Mouse (Mus musculus): ENCODE results near the gene Gm9913. TPM values are rescaled to one million over a fixed set of nuclear protein-coding genes. Genes with fewer than 3 reads are reported as not detected.

Gene Gm9913
- 0.12 and 0.17 TPM in 2 replicates for polyA plus RNA-seq (2015; fragmentation: Nextera tagmentation; extraction: Ambion mirVana)

DNA sequence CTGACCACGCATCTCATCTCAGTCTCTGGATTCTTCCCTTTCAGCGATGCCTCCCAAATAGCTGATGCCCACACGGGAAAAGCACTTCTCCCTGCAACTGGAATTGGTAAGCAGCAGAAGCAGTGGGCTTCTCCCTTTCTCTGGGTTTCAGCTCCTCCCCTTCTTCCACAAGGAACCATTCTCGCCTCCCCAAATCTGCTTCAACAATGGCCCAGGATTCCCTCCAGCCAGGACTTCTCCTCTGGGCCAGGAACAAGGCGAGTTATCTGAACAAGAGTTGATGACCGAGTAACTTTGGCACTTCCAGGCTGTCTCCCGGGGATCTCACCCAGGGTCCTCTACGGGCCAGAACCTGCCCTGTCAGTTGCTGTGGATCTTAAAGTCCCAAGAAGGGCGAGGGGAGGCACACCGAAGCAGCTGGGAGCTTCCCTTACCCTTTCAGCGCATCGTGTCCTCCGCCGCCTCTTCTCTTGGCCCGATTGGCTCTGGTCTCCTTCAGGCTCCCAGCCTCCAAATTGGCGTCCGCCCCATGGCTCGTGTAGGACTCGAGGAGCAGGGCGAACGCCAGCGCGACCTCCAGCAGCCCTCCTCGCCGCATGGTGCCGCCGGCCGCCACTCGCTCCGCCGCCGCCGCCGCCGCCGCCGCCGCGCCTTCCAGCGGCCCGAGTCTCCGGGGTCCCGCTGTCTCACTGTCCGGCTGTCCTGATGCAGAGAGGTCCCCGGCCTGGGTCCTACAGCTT, at the start of gene Gm9913:
Gene Gm9913, plus strand, starts transcription at position 84 of the 740 bp plus-strand sequence.
- H3K27ac ChIP-seq = peak within 1 kb of the TSS; percentile 68
- peak within 1 kb of the TSS; percentile 98 for H3K4me2 ChIP-seq
- H3K27me3 ChIP-seq = peaks cover 18% of the 10 kb centered on the region
- peaks cover 16% of the 10 kb centered on the region for H3K4me1 ChIP-seq (replicated peaks)
- peak within 1 kb of the TSS; percentile 85 for H3K9ac ChIP-seq
- ATAC-seq (ENCODE audit: low FRiP score) = peak; percentile 66
- H3K9me3 ChIP-seq = no peaks in the 10 kb centered on the region
- under 1% methylated on average over 45 of the region's 45 CpGs for WGBS
- H3K4me3 ChIP-seq = peak within 1 kb of the TSS; percentile 73
- H3K36me3 ChIP-seq = no peaks in the 10 kb centered on the region

DNA sequence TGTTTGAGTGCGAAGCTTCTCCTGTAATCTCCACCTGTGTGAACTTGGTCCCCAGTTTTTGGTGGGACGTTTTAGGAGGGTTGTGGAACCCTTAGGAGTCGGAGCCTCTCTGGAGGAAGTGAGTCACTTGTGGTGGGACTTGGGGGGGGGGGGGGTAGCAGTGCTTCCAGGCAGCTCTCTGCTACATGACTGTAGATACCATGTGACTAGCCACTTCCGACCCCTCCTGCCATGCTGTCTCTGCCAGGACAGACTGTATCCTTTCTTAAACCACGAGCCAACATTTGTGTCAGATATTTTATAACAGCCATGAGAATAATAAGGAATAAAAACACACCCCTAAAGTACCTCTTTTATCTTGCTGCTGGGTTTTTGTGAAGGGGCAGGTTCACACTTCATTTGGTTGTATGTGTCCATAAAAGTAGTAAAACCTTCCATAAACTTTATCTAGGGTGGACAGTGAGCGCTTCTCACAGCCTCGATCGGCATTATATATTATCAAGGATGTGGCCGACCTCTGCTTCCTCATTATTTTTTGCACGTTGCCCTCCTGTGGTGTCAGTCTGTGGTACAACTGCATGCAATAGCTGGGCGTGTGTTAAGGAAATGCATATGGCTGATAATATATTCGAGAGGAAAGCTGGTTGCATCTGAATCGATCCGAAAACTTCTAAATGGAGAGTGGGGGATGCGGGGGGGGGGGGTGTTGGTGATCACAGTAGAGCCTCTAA, 48.7 kb upstream of the Gm9913 start:
- Histone ChIP-seq H3K4me1 (replicated peaks) (0 out of 2 replicates have a peak, but pooled peaks cover 6% of the 10 kb centered on the region), H3K9me3 (no peaks in the 10 kb centered on the region), H3K27me3 (no peaks in the 10 kb centered on the region), H3K4me3 (no peak overlapping the region), H3K27ac (no peak overlapping the region), H3K9ac (no peak overlapping the region), H3K36me3 (no peaks in the 10 kb centered on the region), H3K4me2 (no peak overlapping the region)
- WGBS = 82% methylated on average over 15 of the region's 15 CpGs
- no peak for ATAC-seq (ENCODE audit: low FRiP score)

DNA sequence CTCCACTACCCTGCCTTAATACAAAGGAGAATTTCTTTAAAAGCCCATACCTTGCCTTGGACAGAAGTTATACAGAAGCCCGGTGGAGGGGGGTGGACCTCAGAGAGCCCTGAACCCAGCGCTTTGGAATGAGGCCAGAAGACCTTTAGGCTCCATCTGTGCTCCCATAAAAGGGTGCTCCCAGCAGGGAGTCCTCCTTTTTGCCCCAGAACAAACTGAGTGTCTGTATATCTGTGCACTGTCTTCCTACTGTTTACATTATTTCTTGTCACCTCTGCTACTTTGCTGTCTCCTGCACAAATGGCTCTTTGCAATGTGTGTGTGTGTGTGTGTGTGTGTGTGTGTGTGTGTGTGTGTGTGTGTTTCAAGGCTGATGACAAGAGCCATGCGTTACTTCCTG, 45.8 kb upstream of the Gm9913 start:
- no peak overlapping the region for H3K27ac ChIP-seq
- H3K9me3 ChIP-seq = no peaks in the 10 kb centered on the region
- no peaks in the 10 kb centered on the region for H3K27me3 ChIP-seq
- 77% methylated on average over 3 of the region's 3 CpGs for WGBS
- H3K9ac ChIP-seq = no peak overlapping the region
- no peaks in the 10 kb centered on the region for H3K4me1 ChIP-seq (replicated peaks)
- H3K36me3 ChIP-seq = no peaks in the 10 kb centered on the region
- no peak overlapping the region for H3K4me2 ChIP-seq
- no peak for ATAC-seq (ENCODE audit: low FRiP score)
- no peak overlapping the region for H3K4me3 ChIP-seq

DNA sequence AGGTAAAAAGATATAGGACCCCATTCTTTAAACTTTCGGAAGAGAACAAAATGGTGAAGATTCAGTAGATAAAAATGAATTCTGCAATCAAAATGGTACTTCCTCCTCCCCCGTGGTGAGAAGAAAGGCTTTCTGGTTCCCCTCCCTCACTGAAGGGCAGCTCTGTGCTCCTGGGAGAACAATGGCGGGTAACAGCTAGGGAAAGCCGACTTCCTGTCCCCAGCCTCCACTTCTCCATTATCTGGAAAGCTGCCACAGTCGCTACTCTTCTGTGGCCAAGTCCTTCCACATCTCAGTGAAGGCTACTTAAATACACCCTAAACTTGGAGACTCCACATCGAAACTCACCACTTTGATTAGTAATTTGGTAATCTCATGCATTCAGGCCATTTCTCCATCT, 40.9 kb upstream of the Gm9913 start:
- H3K4me1 ChIP-seq (replicated peaks) = no peaks in the 10 kb centered on the region
- H3K9ac ChIP-seq = no peak overlapping the region
- H3K4me3 ChIP-seq = no peak overlapping the region
- no peak overlapping the region for H3K27ac ChIP-seq
- ATAC-seq (ENCODE audit: low FRiP score) = no peak
- WGBS = 88% methylated on average over 6 of the region's 6 CpGs
- no peaks in the 10 kb centered on the region for H3K27me3 ChIP-seq
- peaks cover 5% of the 10 kb centered on the region for H3K36me3 ChIP-seq
- no peaks in the 10 kb centered on the region for H3K9me3 ChIP-seq
- no peak overlapping the region for H3K4me2 ChIP-seq

DNA sequence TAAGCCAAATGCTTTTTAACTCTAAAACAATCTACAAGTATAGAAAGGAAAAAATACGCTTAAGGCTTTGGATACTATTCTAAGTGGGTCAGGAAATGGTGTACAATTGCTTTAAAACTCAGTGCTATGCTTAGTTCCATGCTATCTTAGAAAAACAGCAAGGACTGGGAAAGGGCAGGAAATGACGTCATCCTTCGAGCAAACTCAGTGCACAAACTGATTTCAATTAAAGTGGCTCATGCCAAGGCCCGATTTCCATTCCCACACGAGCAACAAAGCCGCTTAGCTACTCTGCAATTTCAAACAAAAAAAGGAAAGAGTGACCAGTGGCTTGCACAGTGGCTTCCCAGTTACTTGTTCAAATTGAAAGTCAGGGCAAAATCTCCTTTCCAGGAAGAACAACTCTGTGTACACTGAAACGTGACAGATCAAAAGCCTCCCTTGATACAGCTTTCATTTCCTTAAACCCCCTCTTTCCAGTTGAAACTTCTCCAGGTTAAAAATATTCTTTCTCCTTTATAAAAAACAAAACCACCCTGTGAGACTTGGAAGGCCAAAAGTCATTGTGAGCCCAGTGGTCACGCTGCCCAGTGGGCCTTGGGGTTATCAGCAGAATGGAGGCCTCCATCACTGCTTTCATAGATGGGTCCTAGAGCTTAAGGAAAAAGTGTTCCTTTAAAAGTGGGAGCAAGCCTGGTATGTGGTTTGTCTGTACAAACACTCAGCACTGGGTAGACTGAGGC, 34.2 kb upstream of the Gm9913 start:
- no peak for ATAC-seq (ENCODE audit: low FRiP score)
- Histone ChIP-seq H3K27ac (no peak overlapping the region; the same call in 1 of the 2 replicates), H3K9me3 (no peaks in the 10 kb centered on the region), H3K4me3 (no peak overlapping the region), H3K4me1 (replicated peaks) (no peaks in the 10 kb centered on the region; the same call in 1 of the 2 replicates), H3K27me3 (no peaks in the 10 kb centered on the region), H3K36me3 (peaks cover 5% of the 10 kb centered on the region), H3K4me2 (no peak overlapping the region), H3K9ac (no peak overlapping the region)
- 85% methylated on average over 8 of the region's 8 CpGs for WGBS

DNA sequence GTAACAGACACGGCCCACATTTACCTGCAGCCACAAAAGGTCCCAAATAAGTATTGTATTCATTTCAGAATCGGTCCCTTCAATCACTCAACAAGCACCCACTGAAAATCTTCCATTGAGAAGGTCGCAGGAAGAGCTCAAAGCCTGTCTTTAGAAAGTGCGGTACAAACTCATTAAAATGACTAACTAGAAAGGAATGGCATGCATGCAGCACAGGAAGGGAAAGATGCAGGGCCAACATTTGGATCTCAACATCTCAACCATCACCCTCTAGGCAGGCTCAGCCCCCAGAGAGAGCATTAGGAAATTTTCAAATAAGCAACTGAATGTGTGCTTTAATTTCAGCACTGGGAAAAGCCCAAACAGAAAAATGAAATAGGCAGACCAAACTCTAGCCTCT, 33.2 kb upstream of the Gm9913 start:
- Histone ChIP-seq H3K27me3 (no peaks in the 10 kb centered on the region), H3K4me3 (no peak overlapping the region), H3K27ac (no peak overlapping the region), H3K9me3 (no peaks in the 10 kb centered on the region), H3K9ac (no peak overlapping the region), H3K4me1 (replicated peaks) (no peaks in the 10 kb centered on the region; the same call in 1 of the 2 replicates), H3K36me3 (no peaks in the 10 kb centered on the region; the same call in 1 of the 2 replicates), H3K4me2 (no peak overlapping the region)
- 91% methylated on average over 4 of the region's 4 CpGs for WGBS
- ATAC-seq (ENCODE audit: low FRiP score) = no peak

DNA sequence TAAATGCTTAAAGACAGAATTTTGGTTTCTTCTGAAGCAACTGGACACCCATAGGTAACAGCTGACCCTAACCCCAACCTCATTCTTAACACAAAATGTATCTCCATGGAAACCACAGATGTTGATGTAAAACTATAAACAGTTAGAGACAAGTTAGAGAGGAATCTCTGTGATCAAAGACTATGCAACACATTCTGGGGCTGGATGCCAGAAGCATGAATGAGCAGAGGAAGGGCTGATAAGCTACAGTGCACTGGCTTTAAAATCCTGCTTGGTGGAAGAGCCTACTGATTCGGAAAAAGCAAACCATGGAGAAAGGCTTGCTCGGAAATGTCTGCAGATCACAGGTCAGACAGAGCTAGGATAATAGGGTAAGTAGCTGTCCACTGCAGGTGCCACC, 31.7 kb upstream of the Gm9913 start:
- Histone ChIP-seq H3K4me2 (no peak overlapping the region), H3K27ac (no peak overlapping the region), H3K36me3 (no peaks in the 10 kb centered on the region), H3K9me3 (no peaks in the 10 kb centered on the region), H3K9ac (no peak overlapping the region), H3K27me3 (no peaks in the 10 kb centered on the region), H3K4me1 (replicated peaks) (no peaks in the 10 kb centered on the region; the same call in 1 of the 2 replicates), H3K4me3 (no peak overlapping the region)
- no peak for ATAC-seq (ENCODE audit: low FRiP score)
- WGBS = 76% methylated on average over 2 of the region's 2 CpGs

DNA sequence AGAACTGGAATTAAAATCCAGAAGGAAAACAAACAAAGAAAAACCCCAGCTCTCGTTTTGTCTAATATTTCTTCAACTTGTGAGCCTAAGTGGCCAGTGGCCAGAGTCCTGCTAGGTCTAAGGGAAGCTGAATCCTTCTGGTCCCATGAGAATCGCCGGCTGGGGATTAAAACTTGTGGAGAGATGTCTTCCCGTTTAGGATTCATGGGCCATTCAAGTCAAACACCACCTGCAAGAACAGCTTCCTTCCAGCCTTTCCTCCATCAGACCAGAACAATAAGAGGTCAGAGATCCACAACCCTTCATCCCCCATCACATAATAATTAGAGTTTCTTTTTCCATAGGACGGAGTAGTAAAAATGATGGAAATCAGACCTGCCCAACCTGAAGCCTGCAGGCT, 30.2 kb upstream of the Gm9913 start:
- H3K9me3 ChIP-seq = no peaks in the 10 kb centered on the region
- no peaks in the 10 kb centered on the region for H3K36me3 ChIP-seq
- no peak overlapping the region for H3K9ac ChIP-seq
- no peak for ATAC-seq (ENCODE audit: low FRiP score)
- no peak overlapping the region for H3K4me2 ChIP-seq
- WGBS = 81% methylated on average over 5 of the region's 5 CpGs
- no peak overlapping the region for H3K4me3 ChIP-seq
- H3K27me3 ChIP-seq = no peaks in the 10 kb centered on the region
- no peaks in the 10 kb centered on the region; the same call in 1 of the 2 replicates for H3K4me1 ChIP-seq (replicated peaks)
- H3K27ac ChIP-seq = no peak overlapping the region

DNA sequence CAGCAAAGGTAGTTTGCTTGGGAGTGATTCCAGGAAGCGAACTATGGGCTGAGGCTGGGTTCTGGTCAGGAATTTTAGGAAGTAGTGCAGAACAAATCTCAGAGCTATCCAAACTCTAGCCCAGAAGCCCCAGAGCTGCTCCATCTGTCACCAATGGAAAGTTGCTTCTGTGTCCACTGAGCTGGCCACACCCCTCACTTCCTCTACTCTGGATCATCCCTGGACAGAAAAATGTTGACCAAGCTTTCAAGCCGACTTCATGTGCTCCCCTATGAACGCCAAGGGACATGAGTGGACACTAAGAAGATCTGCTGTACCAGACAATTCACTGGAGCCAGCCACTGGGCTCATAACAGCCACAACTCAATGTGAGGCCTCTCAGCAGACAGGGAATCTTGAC, 28.7 kb upstream of the Gm9913 start:
- Histone ChIP-seq H3K4me3 (no peak overlapping the region), H3K4me2 (no peak overlapping the region), H3K4me1 (replicated peaks) (no peaks in the 10 kb centered on the region), H3K9ac (no peak overlapping the region), H3K36me3 (no peaks in the 10 kb centered on the region), H3K9me3 (no peaks in the 10 kb centered on the region), H3K27me3 (no peaks in the 10 kb centered on the region), H3K27ac (no peak overlapping the region)
- 90% methylated on average over 3 of the region's 3 CpGs for WGBS
- no peak for ATAC-seq (ENCODE audit: low FRiP score)

DNA sequence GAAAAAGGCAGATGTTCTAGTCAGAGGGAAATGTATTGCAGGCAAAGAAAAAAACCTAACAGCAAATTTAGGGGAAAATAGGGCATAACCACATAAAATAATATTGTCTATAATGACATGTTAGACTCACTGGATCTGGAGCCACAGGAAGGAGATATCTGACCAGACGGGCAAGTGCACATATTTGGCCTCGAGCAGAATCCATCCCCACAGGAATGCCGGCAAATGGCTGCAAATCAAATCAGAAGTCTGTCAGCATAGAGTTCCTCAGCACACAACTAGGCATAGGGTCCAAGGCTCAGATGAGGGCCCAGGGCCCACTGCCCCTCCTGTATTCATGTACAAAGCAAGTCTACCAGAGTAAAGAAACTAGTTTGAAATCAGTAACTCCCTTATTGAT, 27.5 kb upstream of the Gm9913 start:
- H3K27me3 ChIP-seq = no peaks in the 10 kb centered on the region
- H3K9ac ChIP-seq = no peak overlapping the region
- H3K9me3 ChIP-seq = no peaks in the 10 kb centered on the region
- no peaks in the 10 kb centered on the region for H3K4me1 ChIP-seq (replicated peaks)
- 76% methylated on average over 3 of the region's 3 CpGs for WGBS
- no peak overlapping the region for H3K4me3 ChIP-seq
- H3K4me2 ChIP-seq = no peak overlapping the region
- no peak for ATAC-seq (ENCODE audit: low FRiP score)
- H3K36me3 ChIP-seq = no peaks in the 10 kb centered on the region
- H3K27ac ChIP-seq = no peak overlapping the region

DNA sequence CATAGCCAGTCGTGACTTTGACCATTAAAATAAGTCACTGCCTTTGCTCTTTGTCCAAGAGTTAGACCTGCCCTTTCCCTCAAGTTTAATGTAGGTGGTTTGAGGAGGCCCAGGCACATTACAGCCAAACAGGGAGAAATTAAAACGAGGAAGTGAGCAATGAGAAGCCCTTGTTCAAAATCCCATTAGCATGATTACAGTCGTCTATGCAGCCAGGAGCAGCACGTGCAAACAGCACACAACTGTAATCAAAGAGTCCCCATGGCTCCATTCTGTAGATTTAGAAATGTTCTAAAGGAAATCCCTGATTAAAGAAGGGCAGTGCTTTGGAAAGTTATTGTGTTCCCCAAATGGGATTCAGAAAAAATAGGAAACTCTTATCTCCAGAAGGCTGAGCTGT, 26.2 kb upstream of the Gm9913 start:
- Histone ChIP-seq H3K4me2 (no peak overlapping the region), H3K4me3 (no peak overlapping the region), H3K9ac (no peak overlapping the region), H3K36me3 (no peaks in the 10 kb centered on the region), H3K4me1 (replicated peaks) (no peaks in the 10 kb centered on the region), H3K27ac (no peak overlapping the region), H3K9me3 (no peaks in the 10 kb centered on the region), H3K27me3 (no peaks in the 10 kb centered on the region)
- ATAC-seq (ENCODE audit: low FRiP score) = no peak
- WGBS = 78% methylated on average over 4 of the region's 4 CpGs

DNA sequence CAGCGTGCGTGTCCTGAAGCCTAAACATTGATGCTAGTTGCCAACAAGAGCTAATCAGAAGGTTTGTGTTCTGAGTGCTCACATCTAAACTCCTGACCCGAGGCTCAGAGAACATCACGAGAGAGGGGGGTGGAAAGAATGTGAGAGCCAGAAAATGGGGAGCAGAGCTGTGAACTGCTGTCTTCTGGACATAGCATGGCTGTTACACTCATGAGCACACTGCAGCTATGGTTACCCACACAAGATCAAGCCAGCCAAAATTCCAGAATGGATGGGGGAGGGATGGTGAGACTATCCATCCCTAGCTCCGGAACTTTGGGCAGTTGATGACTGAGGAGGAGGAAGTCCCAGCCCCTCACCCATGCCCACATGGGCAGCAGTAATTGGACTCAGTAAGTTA, 24.8 kb upstream of the Gm9913 start:
- ATAC-seq (ENCODE audit: low FRiP score) = no peak
- no peak overlapping the region for H3K9ac ChIP-seq
- H3K4me1 ChIP-seq (replicated peaks) = no peaks in the 10 kb centered on the region
- no peak overlapping the region for H3K27ac ChIP-seq
- no peak overlapping the region for H3K4me3 ChIP-seq
- H3K36me3 ChIP-seq = no peaks in the 10 kb centered on the region
- no peaks in the 10 kb centered on the region for H3K27me3 ChIP-seq
- no peaks in the 10 kb centered on the region for H3K9me3 ChIP-seq
- no peak overlapping the region for H3K4me2 ChIP-seq
- WGBS = 88% methylated on average over 5 of the region's 5 CpGs

Measured in hindbrain, embryonic 13.5 days (tissue).